Comparison of ENCODE assay signal across 8 mouse cellular contexts in the genomic region with DNA sequence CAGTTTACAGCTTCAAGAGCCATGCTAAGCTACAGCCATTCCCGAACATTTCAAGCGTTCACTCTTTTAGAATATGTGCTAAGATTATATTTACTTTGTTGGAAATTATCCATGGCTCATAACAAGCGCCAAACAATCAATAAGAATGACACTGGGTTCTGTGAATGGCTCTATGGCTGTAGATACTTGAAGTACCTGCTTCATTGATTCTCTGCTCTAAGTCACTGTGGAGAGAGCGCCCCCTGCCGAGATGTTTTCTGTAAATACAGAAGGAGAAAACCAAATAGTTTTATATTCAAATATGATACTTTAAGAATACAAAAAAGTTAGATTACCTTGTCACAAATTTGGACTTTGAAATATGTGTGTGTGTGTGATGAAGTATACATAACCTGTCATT.
DNase-seq lines count a peak whose midpoint lies in the region; ATAC-seq and TF ChIP-seq lines count a peak whose summit lies in the region.

No protein-coding gene starts in this region.

- peak; percentile 16 for DNase-seq in heart, postnatal 0 days (ENCODE audit: low spot score)
- peak; percentile 35 for DNase-seq in thymus, postnatal 4 days
- DNase-seq in thymus, postnatal 25 days = no peak
- peak; percentile 29 to 78 for DNase-seq in layer of hippocampus, adult 18-20 months (ENCODE audit: low spot score in 2 of 2)
- peak; percentile 66 for DNase-seq in midbrain, postnatal 0 days (ENCODE audit: low spot score)
- DNase-seq in MN1 (ENCODE audit: low spot score) = no peak

- no peak overlapping the region for H3K4me2 ChIP-seq in heart, postnatal 0 days (ENCODE audit: low read depth, low read length)
- H3K4me2 ChIP-seq in heart, embryonic 11.5 days = no peak overlapping the region
- no peak overlapping the region for H3K4me2 ChIP-seq in midbrain, postnatal 0 days (ENCODE audit: low read depth, low read length, poor library complexity, severe bottlenecking)

- no peaks in the 10 kb centered on the region for H3K36me3 ChIP-seq in heart, postnatal 0 days (replicated peaks; ENCODE audit: control insufficient read depth, insufficient read depth, low read length)
- H3K36me3 ChIP-seq in heart, embryonic 11.5 days (ENCODE audit: control insufficient read depth, insufficient read depth, low read length) = no peaks in the 10 kb centered on the region
- no peaks in the 10 kb centered on the region for H3K36me3 ChIP-seq in midbrain, postnatal 0 days (ENCODE audit: insufficient read depth, low read length)

- no peak overlapping the region for H3K4me3 ChIP-seq in heart, postnatal 0 days (ENCODE audit: low read depth, low read length)
- H3K4me3 ChIP-seq in heart, embryonic 11.5 days (ENCODE audit: low read depth, low read length) = no peak overlapping the region
- no peak overlapping the region for H3K4me3 ChIP-seq in midbrain, postnatal 0 days (ENCODE audit: low read depth, low read length)

- no peak for TF ChIP-seq EP300 in heart, postnatal 0 days (IDR thresholded peaks at IDR 0.05; ENCODE audit: low read depth)

- no peaks in the 10 kb centered on the region for H3K9me3 ChIP-seq in heart, postnatal 0 days (replicated peaks; ENCODE audit: control insufficient read depth, low read length)
- no peaks in the 10 kb centered on the region for H3K9me3 ChIP-seq in heart, embryonic 11.5 days (replicated peaks; ENCODE audit: control insufficient read depth, low read length)
- no peaks in the 10 kb centered on the region for H3K9me3 ChIP-seq in midbrain, postnatal 0 days (ENCODE audit: low read length)

- no peak for ATAC-seq in heart, postnatal 0 days (ENCODE audit: insufficient read depth, low read depth)
- no peak for ATAC-seq in heart, embryonic 11.5 days (replicated peaks; ENCODE audit: insufficient number of reproducible peaks, low FRiP score, low TSS enrichment)
- ATAC-seq in common myeloid progenitor, adult 5-6 weeks (replicated peaks; ENCODE audit: low read depth, poor library complexity, severe bottlenecking) = peak; percentile 63; the same call in 1 of the 2 replicates
- ATAC-seq in midbrain, postnatal 0 days (ENCODE audit: low FRiP score) = no peak

- H3K27me3 ChIP-seq in heart, postnatal 0 days (ENCODE audit: control insufficient read depth, insufficient read depth, low read length) = no peaks in the 10 kb centered on the region
- no peaks in the 10 kb centered on the region for H3K27me3 ChIP-seq in heart, embryonic 11.5 days (ENCODE audit: control insufficient read depth, insufficient read depth, low read length)
- no peaks in the 10 kb centered on the region for H3K27me3 ChIP-seq in midbrain, postnatal 0 days (ENCODE audit: insufficient read depth, low read length)

- TF ChIP-seq CTCF in heart, postnatal 0 days (IDR thresholded peaks at IDR 0.05; ENCODE audit: low read depth) = peak; percentile 58
- peak; percentile 62 for TF ChIP-seq CTCF in midbrain, postnatal 0 days (IDR thresholded peaks at IDR 0.05)

- no peak overlapping the region for H3K27ac ChIP-seq in heart, postnatal 0 days (ENCODE audit: low read depth)
- no peak overlapping the region for H3K27ac ChIP-seq in heart, embryonic 11.5 days (ENCODE audit: low read depth, low read length)
- no peak overlapping the region for H3K27ac ChIP-seq in midbrain, postnatal 0 days (ENCODE audit: low read depth, low read length)

- H3K4me1 ChIP-seq in heart, postnatal 0 days (ENCODE audit: control insufficient read depth, insufficient read depth) = no peaks in the 10 kb centered on the region
- no peaks in the 10 kb centered on the region for H3K4me1 ChIP-seq in heart, embryonic 11.5 days (ENCODE audit: control insufficient read depth, insufficient read depth, low read length)
- H3K4me1 ChIP-seq in midbrain, postnatal 0 days (ENCODE audit: insufficient read depth, low read length) = no peaks in the 10 kb centered on the region

- 34% methylated on average over 5 of the region's 5 CpGs for WGBS in heart, postnatal 0 days
- 41% methylated on average over 5 of the region's 5 CpGs for WGBS in heart, embryonic 11.5 days (ENCODE audit: insufficient replicate concordance)
- 39% methylated on average over 5 of the region's 5 CpGs for WGBS in midbrain, postnatal 0 days

- H3K9ac ChIP-seq in heart, postnatal 0 days (replicated peaks; ENCODE audit: low read depth, low read length) = no peak overlapping the region
- no peak overlapping the region for H3K9ac ChIP-seq in heart, embryonic 11.5 days (ENCODE audit: low read depth, low read length)
- no peak overlapping the region for H3K9ac ChIP-seq in midbrain, postnatal 0 days (replicated peaks; ENCODE audit: low read length, poor library complexity, severe bottlenecking)

Comparison
In these comparisons a context has a peak if more than half of its experiments do, and no peak if none do; other contexts are left out.
1. DNase-seq: peak in heart, postnatal 0 days (single experiment), thymus, postnatal 4 days (single experiment), layer of hippocampus, adult 18-20 months (2 of 2) and midbrain, postnatal 0 days (single experiment); none in thymus, postnatal 25 days (single experiment) and MN1 (single experiment).